25 mouse cellular contexts compared by ENCODE assay signal in the genomic region with DNA sequence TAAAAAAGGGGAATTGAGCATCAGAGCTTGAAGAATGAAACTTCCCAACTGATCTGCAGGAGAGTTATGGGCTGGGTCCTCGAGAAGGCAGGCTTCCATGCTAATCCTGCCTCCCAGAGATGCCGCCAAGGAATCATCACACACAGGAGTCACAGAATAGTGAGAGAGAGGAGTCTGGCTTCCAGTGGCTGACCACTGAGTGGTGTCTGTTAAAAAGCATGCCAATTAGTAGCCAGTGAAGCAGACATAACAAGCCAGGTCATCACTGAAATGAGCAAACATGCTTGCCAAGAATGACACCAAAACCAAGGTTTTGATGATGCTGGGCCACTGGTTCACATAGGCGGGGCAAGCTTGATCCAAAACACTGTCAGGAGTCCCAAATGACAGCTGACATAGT.
DNase-seq lines count a peak whose midpoint lies in the region; ATAC-seq and TF ChIP-seq lines count a peak whose summit lies in the region.
"Had no signal": no experiment of that assay in that cellular context is flagged by ENCODE, and none has a peak within 500 bp of the region (broad histone marks: within the 10 kb centered on the region; RNA-seq: fewer than 3 reads in every experiment).

No protein-coding gene starts in this region.

- peak overlapping the region; percentile 34; the same call in 1 of the 2 replicates for H3K27ac ChIP-seq in lung, embryonic 14.5 days (ENCODE audit: low read depth)
- no peak overlapping the region; the same call in 1 of the 2 replicates for H3K27ac ChIP-seq in lung, postnatal 0 days (ENCODE audit: low read length)
- H3K27ac ChIP-seq: forebrain, embryonic 15.5 days; hindbrain, embryonic 10.5 days; kidney, postnatal 0 days; left cerebral cortex, adult 2 months; limb, embryonic 10.5 days; liver, embryonic 15.5 days; midbrain, embryonic 12.5 days; neural tube, embryonic 13.5 days; stomach, postnatal 0 days had no signal

- H3K4me2 ChIP-seq in lung, embryonic 14.5 days = no peak overlapping the region
- no peak overlapping the region for H3K4me2 ChIP-seq in lung, postnatal 0 days (replicated peaks; ENCODE audit: low read depth, low read length)
- H3K4me2 ChIP-seq: forebrain, embryonic 15.5 days; heart, embryonic 11.5 days; liver, embryonic 15.5 days; midbrain, embryonic 12.5 days; neural tube, embryonic 13.5 days had no signal

- H3K36me3 ChIP-seq in lung, embryonic 14.5 days (ENCODE audit: insufficient read depth) = 0 out of 2 replicates have a peak, but pooled peaks cover 3% of the 10 kb centered on the region
- H3K36me3 ChIP-seq in lung, postnatal 0 days (ENCODE audit: insufficient read depth, low read length) = no peaks in the 10 kb centered on the region
- H3K36me3 ChIP-seq: forebrain, embryonic 15.5 days; hindbrain, embryonic 10.5 days; liver, embryonic 15.5 days; midbrain, embryonic 12.5 days had no signal

- TF ChIP-seq CTCF in lung, embryonic 14.5 days (IDR thresholded peaks at IDR 0.05; ENCODE audit: low read depth) = no peak
- no peak for TF ChIP-seq CTCF in lung, postnatal 0 days (IDR thresholded peaks at IDR 0.05)

- H3K9ac ChIP-seq in lung, embryonic 14.5 days = no peak overlapping the region
- no peak overlapping the region for H3K9ac ChIP-seq in lung, postnatal 0 days (replicated peaks; ENCODE audit: low read depth)
- H3K9ac ChIP-seq: forebrain, embryonic 15.5 days; liver, embryonic 15.5 days; midbrain, embryonic 12.5 days; neural tube, embryonic 13.5 days had no signal

- H3K9me3 ChIP-seq in lung, embryonic 14.5 days (ENCODE audit: low read depth, low read length) = no peaks in the 10 kb centered on the region
- no peaks in the 10 kb centered on the region for H3K9me3 ChIP-seq in lung, postnatal 0 days (ENCODE audit: low read length)
- H3K9me3 ChIP-seq: forebrain, embryonic 15.5 days; limb, embryonic 10.5 days; liver, embryonic 15.5 days; midbrain, embryonic 12.5 days; neural tube, embryonic 13.5 days had no signal

- TF ChIP-seq EP300 in lung, postnatal 0 days (IDR thresholded peaks at IDR 0.05) = no peak

- H3K4me3 ChIP-seq in lung, embryonic 14.5 days (ENCODE audit: low read depth, low read length) = no peak overlapping the region
- H3K4me3 ChIP-seq in lung, postnatal 0 days (ENCODE audit: low read depth, low read length) = no peak overlapping the region
- H3K4me3 ChIP-seq: forebrain, embryonic 15.5 days; hindbrain, embryonic 10.5 days; left cerebral cortex, adult 2 months; limb, embryonic 10.5 days; liver, embryonic 15.5 days; midbrain, embryonic 12.5 days; myocyte; neural tube, embryonic 13.5 days had no signal

- no peaks in the 10 kb centered on the region for H3K27me3 ChIP-seq in lung, embryonic 14.5 days (ENCODE audit: insufficient read depth, low read length)
- H3K27me3 ChIP-seq in lung, postnatal 0 days (replicated peaks; ENCODE audit: insufficient read depth, low read length) = no peaks in the 10 kb centered on the region
- H3K27me3 ChIP-seq: forebrain, embryonic 15.5 days; liver, embryonic 15.5 days; midbrain, embryonic 12.5 days; neural tube, embryonic 13.5 days had no signal

- peak; percentile 80 to 82 for DNase-seq in cerebellum, postnatal 10 days
- DNase-seq in cerebellum, adult 8-10 months = no peak
- peak; percentile 31 for DNase-seq in lung, embryonic 14.5 days
- DNase-seq in lung, postnatal 0 days (ENCODE audit: low spot score) = no peak
- DNase-seq in Muller cell, postnatal 12 days (ENCODE audit: inconsistent ontology term) = peak; percentile 94
- peak; percentile 39 for DNase-seq in retina, embryonic 14.5 days (ENCODE audit: low spot score)
- no peak for DNase-seq in layer of hippocampus, postnatal 10 days (ENCODE audit: low spot score in 2 of 2)
- DNase-seq: adrenal gland, adult 2 months; gastrocnemius, postnatal 10 days; kidney, adult 18-20 months; layer of hippocampus, adult 9-11 months; liver; thymus, adult 2 months had no signal

- 69% methylated on average over 3 of the region's 3 CpGs for WGBS in lung, embryonic 14.5 days
- WGBS in lung, postnatal 0 days = 67% methylated on average over 3 of the region's 3 CpGs

- no peak for ATAC-seq in lung, embryonic 14.5 days (ENCODE audit: insufficient read depth)
- ATAC-seq in lung, postnatal 0 days = no peak
- ATAC-seq in monocyte, adult 5-6 weeks (replicated peaks; ENCODE audit: insufficient number of reproducible peaks, low FRiP score, low TSS enrichment, poor library complexity, severe bottlenecking) = no peak
- ATAC-seq: forebrain, embryonic 15.5 days had no signal

- H3K4me1 ChIP-seq in lung, embryonic 14.5 days (ENCODE audit: insufficient read depth) = 0 out of 2 replicates have a peak, but pooled peaks cover 5% of the 10 kb centered on the region
- H3K4me1 ChIP-seq in lung, postnatal 0 days (ENCODE audit: insufficient read depth, low read depth, low read length) = peaks cover 6% of the 10 kb centered on the region; the same call in 1 of the 2 replicates
- H3K4me1 ChIP-seq: liver, embryonic 15.5 days; midbrain, embryonic 12.5 days had no signal

Comparison
In these comparisons a context has a peak if more than half of its experiments do, and no peak if none do; other contexts are left out.
1. DNase-seq: peak in cerebellum, postnatal 10 days (2 of 2), lung, embryonic 14.5 days (single experiment), Muller cell, postnatal 12 days (single experiment) and retina, embryonic 14.5 days (single experiment); none in cerebellum, adult 8-10 months (single experiment), lung, postnatal 0 days (single experiment) and layer of hippocampus, postnatal 10 days (0 of 2).